Mouse (Mus musculus): Measurements from ENCODE around the gene Jtb.

GRCm38 (mm10) chr3:90268190-90268589 is 36.8 kb downstream of the Jtb start:
- TF ChIP-seq MYOG (IDR thresholded peaks at IDR 0.05; ENCODE audit: control insufficient read depth, extremely low read depth, insufficient read length) (no peak), MYOD1 (IDR thresholded peaks at IDR 0.05; ENCODE audit: control insufficient read depth, insufficient read length, low read depth) (no peak), CTCF (IDR thresholded peaks at IDR 0.05; ENCODE audit: control insufficient read depth, insufficient read depth, insufficient read length) (no peak)
